Mouse (Mus musculus): Measurements from ENCODE around the gene Dmrtb1.

- TF ChIP-seq CTCF (IDR thresholded peaks at IDR 0.05; ENCODE audit: low read depth) (no peak), EP300 (IDR thresholded peaks at IDR 0.05; ENCODE audit: low read depth) (no peak)
Observed at GRCm38 (mm10) chr4:107680311-107681098, 3.5 kb downstream of the Dmrtb1 start.

Measured in liver, postnatal 0 days (tissue).